Mouse (Mus musculus) right cerebral cortex, postnatal 25 days (tissue): ENCODE measurements around the gene Tekt5.

ENCODE experiments used
- DNase-seq: peaks from one replicate; pipeline ENCODE4 v3.0.0; 2022

Tekt5 gene

DNA sequence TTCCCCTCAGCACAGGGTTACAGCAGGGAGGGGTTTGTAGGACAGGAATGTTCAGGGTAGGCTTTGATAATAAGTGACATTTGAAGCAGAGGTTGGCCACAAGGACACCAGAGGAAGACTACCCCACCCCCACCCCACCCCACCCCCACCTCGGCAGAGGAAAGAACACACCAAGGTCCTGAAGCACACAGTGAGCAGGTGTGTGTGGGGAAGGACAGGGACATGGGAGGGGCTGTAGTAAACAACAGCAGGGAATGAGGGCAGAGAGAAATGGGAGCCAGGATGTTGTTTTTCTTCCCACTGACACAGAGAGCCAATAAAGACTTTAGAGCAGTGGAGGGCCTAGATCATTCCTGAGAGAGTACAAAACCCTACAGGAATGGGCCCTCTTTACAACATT lies 18.0 kb downstream of the Tekt5 start:
- no peak for DNase-seq

- no peak for DNase-seq
Measured at GRCm38 (mm10) chr16:10374254-10375011, 20.9 kb downstream of the Tekt5 start.

GRCm38 (mm10) chr16:10372372-10372771 lies 22.9 kb downstream of the Tekt5 start:
- no peak for DNase-seq

- no peak for DNase-seq
Measured at GRCm38 (mm10) chr16:10369996-10370395, 25.3 kb downstream of the Tekt5 start.

- DNase-seq = no peak
Measured at GRCm38 (mm10) chr16:10369468-10369934, 25.8 kb downstream of the Tekt5 start.

GRCm38 (mm10) chr16:10366240-10367217 lies 28.8 kb downstream of the Tekt5 start:
- peak; percentile 20 for DNase-seq

DNA sequence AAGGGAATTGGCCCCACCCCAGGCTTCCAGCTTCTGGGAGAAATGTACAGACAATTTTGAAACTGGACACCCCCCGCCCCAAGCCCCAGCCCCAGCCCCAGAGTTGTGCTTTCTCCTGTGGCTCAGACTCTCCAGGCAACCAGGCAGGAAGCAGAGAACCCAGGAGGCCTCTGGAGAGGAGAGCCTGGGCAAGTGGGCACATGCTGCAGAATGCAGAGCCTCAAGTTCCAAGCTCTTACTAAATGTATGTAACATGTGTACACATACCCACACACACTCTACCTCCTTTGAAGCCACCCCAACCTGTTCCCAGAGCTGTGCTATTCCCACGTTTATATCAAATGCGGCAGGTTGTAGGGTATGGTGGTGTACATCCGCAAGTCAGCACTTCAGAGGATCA lies 29.5 kb downstream of the Tekt5 start:
- no peak for DNase-seq

DNA sequence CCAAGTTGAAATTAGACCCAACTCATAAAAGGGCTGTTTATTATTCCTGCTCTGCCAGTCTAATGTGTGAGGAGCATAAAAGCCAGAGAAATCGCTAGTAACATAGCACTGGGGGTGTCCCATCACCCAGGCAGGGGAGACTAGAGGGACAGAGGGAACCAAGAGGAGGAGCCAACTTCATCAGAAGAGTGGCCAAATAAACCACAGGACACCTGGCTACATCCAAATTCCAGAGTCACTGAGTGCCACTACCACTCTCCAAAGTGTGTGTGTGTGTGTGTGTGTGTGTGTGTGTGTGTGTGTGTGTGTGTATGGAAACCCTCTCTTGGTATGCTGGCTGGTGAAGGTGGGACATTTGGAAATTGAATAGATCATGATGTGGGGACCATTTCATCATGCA lies 32.2 kb downstream of the Tekt5 start:
- no peak for DNase-seq

- no peak for DNase-seq
Measured at GRCm38 (mm10) chr16:10359241-10359640, 36.0 kb downstream of the Tekt5 start.

DNA sequence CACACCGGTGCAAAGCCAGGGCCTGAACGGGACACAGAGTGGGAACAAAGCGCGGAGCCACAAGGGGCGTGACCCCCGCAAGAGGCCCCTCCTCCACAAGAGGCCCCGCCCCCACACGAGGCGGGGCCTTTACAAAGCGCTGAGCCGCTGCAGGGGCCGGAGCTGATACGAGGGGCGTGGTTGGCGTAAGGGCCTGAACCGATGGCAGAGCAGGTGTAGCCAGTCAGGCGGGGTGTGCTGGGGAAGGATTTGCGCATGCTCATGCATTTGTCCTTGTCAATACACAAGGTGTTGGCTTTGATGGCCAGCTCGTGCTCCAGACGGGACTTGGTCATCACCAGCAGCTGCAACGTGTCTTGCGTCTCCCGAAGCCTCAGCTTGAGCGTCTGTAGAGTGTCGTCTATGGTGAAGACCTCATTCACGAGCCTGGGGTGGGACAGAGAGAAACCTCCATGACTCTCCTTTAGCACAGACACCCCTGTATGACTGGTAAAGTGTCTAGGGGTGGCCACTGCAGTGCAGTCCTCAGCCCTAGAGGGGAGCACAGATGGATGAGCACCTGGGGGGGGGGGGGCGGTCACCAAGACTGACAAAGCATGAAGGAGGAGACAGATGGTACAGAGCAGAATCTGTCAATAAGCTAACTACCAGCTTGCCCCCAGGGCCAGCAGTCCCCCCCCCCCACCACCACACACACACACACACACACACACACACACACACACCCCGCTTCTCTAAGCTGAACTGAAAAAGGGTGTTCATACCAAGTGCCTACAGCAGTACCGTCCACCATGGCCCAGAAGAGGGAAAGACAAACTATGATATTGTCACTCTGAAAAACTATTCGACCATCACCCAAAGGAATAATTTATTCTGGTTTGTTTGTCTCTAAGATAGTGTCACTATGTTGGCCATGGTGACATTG lies 37.0 kb downstream of the Tekt5 start:
- no peak for DNase-seq

DNA sequence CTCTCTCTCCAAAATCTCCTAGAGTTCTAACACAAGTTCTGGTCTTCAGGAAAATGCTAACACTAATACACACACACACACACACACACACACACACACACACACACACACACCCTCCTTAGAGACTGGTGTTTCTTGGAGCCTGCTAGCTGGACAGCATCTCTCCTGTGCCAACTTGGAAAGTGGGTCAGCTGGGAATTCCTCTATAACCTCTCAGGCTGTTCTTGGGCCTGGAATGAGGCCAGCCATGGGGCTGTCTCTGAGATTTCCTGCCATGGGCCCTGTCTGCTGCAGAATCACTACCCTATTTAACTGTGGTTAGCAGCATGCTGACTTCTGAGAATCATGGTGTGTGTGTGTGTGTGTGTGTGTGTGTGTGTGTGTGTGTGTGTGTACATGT lies 40.3 kb downstream of the Tekt5 start:
- DNase-seq = no peak

DNA sequence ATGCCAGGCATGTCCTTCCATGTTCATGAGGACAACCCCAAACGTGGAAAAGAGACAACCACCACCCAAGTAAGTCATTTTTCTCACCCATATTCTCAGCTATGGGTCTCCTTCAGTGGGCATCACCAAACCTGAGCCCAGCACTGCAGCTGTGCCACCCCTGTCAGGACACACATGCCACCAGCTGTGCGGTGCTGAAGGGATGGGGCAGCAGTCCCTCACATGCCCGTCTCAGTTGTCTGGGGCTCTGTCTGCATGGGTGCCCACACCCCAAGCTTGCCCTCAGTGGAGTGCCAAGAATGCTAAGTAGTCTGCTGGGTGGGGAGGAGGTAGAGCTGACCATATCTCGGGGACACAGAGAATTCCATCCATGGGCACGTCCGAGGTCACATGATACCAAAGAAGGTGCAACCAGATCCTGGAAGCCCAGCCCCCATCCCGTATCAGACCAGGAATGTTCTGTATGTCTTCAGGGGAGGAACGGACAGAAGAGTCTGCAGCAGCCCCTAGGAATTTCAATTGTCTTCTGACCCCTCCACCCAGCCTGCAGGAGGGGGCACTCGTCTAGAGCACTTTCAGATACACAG lies 44.1 kb downstream of the Tekt5 start:
- no peak for DNase-seq

GRCm38 (mm10) chr16:10349876-10350275 lies 45.4 kb downstream of the Tekt5 start:
- DNase-seq = no peak

- no peak for DNase-seq
Measured at GRCm38 (mm10) chr16:10349436-10349835, 45.9 kb downstream of the Tekt5 start.

DNA sequence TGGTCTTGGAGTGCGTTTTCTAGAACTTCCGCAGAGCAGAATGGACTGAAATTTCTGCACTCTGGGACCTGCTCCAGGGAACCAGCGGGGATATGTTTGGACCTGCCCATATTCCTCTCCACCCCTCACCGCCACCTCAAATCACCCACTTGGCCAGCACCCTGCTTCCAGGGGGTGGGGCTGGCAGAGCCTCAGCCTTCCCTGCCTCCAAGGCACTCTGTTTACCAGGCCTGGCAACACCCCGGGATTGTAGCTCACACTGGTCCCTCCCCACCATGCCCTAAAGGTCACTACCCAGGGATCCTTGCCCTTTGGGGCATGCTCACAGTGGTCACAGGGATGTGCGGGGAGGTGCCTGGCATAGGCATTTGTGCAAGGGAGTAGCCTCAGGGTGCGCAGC lies 47.7 kb downstream of the Tekt5 start:
- DNase-seq = no peak

DNA sequence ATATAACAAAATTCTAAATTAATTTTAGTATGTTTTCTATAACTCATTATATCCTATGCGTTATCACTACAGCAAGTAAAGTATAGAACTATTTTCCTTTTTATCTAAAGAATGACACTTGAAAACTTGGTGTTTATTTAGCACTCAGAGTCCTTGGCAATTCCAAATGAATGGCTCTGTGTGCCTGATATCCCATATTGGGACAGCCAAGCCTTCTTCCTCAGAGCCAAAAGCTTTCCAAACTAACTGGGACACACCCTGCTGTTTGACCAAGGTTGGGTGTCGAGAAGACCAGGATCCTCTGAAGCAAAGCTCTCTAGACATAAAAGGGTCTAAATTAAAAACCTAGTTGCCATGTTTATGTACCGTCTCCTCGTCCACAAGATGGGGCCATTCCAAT lies 54.2 kb downstream of the Tekt5 start:
- no peak for DNase-seq

- no peak for DNase-seq
Measured at GRCm38 (mm10) chr16:10339930-10340329, 55.4 kb downstream of the Tekt5 start.

- DNase-seq = no peak
Measured at GRCm38 (mm10) chr16:10338601-10339000, 56.7 kb downstream of the Tekt5 start.

GRCm38 (mm10) chr16:10337422-10338197 lies 57.7 kb downstream of the Tekt5 start:
- no peak for DNase-seq

- DNase-seq = no peak
Measured at GRCm38 (mm10) chr16:10336454-10337421, 58.6 kb downstream of the Tekt5 start.
